Mouse (Mus musculus) hindbrain, postnatal 0 days (tissue): ENCODE data around the gene Gm20671. TPM values are rescaled to one million over a fixed set of nuclear protein-coding genes. Genes with fewer than 3 reads are reported as not detected.

Experiments used
- ATAC-seq: fragments of 200-750 bp; cut with Nextera tagmentation; 2 replicates; pipeline ENCODE4 v1.8.0; 2017; ENCODE audit warnings: mild to moderate bottlenecking, moderate TSS enrichment, moderate library complexity
- DNase-seq: peaks from one replicate; pipeline ENCODE4 v3.0.0-alpha.2; 2015; ENCODE audit warnings: low spot score
- H3K27ac ChIP-seq: fragments of 300-500 bp; sonication (generic); 2 replicates; pipeline ENCODE4 v1.5.1; 2014; ENCODE audit warnings: mild to moderate bottlenecking
- H3K27me3 ChIP-seq: fragments of 300-500 bp; sonication (generic); 2 replicates; pipeline ENCODE4 v1.6.1; 2014; ENCODE audit warnings: low read length, mixed read lengths; ENCODE audit not compliant: insufficient read depth
- H3K36me3 ChIP-seq: fragments of 300-500 bp; sonication (generic); 2 replicates; pipeline ENCODE4 v1.6.1; 2014; ENCODE audit warnings: low read length, mixed read lengths; ENCODE audit not compliant: insufficient read depth
- H3K4me1 ChIP-seq: fragments of 300-500 bp; sonication (generic); 2 replicates; pipeline ENCODE4 v1.6.1; 2014; ENCODE audit warnings: antibody characterized with exemption, low read length, mixed read lengths; ENCODE audit not compliant: insufficient read depth
- H3K4me2 ChIP-seq: fragments of 300-500 bp; sonication (generic); 2 replicates; pipeline ENCODE4 v1.6.1; 2014; ENCODE audit warnings: low read depth, mild to moderate bottlenecking, low read length, moderate library complexity, mixed read lengths
- H3K4me3 ChIP-seq: fragments of 300-500 bp; sonication (generic); 2 replicates; pipeline ENCODE4 v1.5.1; 2014; ENCODE audit warnings: low read length
- H3K9ac ChIP-seq: fragments of 300-500 bp; sonication (generic); replicated peaks from 2 replicates; pipeline ENCODE4 v1.6.1; 2014; ENCODE audit warnings: mild to moderate bottlenecking, low read length, moderate library complexity, mixed read lengths
- H3K9me3 ChIP-seq: fragments of 300-500 bp; sonication (generic); 2 replicates; pipeline ENCODE4 v1.6.1; 2016; ENCODE audit warnings: low read length, mixed read lengths
- CTCF ChIP-seq: IDR thresholded peaks from 2 replicates; pipeline ENCODE4 v1.5.1; 2016; ENCODE audit warnings: antibody characterized with exemption, control low read depth, low read depth
- WGBS: fragments of 180-500 bp; shearing (Covaris S2); extraction: QIAGEN DNeasy Blood & Tissue Kit; methylation state at CpG from one replicate; pipeline ENCODE4 v1.1.7; 2014; 5-methylcytosine and 5-hydroxymethylcytosine counted together
- polyA plus RNA-seq: library from polyadenylated mRNA; unstranded; fragments of >200 nt; fragmentation: Nextera tagmentation; extraction: Ambion mirVana; gene quantifications from 2 replicates; pipeline ENCODE4 v1.2.1, GENCODE M21; 2015
- total RNA-seq: library from RNA; depleted of rRNA; stranded (reverse); fragments of >200 nt; gene quantifications from 2 replicates; pipeline ENCODE4 v1.2.3, GENCODE M21; 2014

Gene Gm20671
- total and polyA plus RNA-seq, 2 experiments from 2014 or later: 5.6 TPM; not detected in 1

DNA sequence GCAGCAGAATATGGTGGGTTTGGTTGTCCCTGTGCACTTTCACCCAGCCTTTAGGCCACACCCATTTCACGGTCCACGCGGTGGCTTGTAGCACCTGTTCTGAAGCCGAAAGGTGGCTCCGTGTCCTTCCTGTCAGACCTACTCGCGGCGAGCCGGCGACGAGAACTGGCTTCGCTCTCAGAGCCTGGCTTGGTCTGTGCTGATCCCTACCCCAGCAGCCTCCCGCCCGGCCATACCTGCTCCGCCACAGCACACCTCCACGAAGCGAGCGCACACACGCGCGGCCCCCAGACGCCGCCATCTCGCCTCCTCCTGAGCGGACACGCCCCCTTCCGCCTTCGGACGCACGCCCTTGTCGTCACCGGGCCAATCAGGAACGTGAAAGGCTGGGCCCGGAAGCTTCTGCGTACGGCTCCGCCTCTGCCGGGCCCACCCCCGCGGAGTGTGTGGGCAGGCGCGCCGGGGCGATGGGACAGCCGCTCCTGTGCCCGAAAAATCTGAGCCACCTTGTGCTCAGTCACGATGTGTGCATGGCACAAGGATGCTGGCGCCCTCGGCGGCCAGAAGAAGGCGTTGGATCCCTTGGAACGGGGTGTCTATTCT is 41.5 kb downstream of the Gm20671 start, which contains the start of gene Pisd:
Gene Pisd (minus strand): TSS at position 334 of the 603 bp plus-strand sequence.
- H3K4me2 ChIP-seq: peak within 1 kb of the TSS; percentile 65
- 0 out of 2 replicates have a peak, but pooled peaks cover 4% of the 10 kb centered on the region for H3K36me3 ChIP-seq
- H3K27me3 ChIP-seq: no peaks in the 10 kb centered on the region
- no peaks in the 10 kb centered on the region for H3K4me1 ChIP-seq
- peak; percentile 100 for ATAC-seq
- under 1% methylated on average over 52 of the region's 52 CpGs for WGBS
- H3K9ac ChIP-seq: peak within 1 kb of the TSS; percentile 59
- H3K4me3 ChIP-seq: peak within 1 kb of the TSS; percentile 77
- DNase-seq: peak; percentile 98
- TF ChIP-seq CTCF: peak; percentile 70
- H3K27ac ChIP-seq: peak within 1 kb of the TSS; percentile 71
- no peaks in the 10 kb centered on the region for H3K9me3 ChIP-seq

DNA sequence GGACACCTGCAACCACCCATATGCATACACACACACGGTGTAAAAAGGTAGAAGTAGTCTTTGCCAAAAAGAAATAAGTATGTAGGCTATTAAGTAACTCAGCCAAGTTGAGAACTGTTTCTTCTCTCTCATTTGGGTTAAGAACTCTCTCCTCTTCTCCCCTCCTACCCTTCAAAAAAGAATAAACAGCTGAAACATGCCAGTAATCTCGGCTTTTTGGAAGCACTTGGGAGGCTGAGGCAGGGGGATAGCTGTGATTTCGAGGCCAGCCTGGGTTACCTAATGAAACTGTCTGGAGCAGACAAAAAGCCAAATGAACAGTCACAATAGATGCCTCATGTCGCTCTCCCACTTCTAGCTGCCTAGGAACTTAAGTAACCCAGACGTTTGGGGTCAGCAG is 42.2 kb downstream of the Gm20671 start:
- H3K4me3 ChIP-seq: peak overlapping the region; percentile 77
- WGBS: 26% methylated on average over 5 of the region's 5 CpGs
- peak overlapping the region; percentile 71; the same call in 1 of the 2 replicates for H3K27ac ChIP-seq
- no peaks in the 10 kb centered on the region for H3K9me3 ChIP-seq
- H3K4me1 ChIP-seq: no peaks in the 10 kb centered on the region
- peak overlapping the region; percentile 65 for H3K4me2 ChIP-seq
- TF ChIP-seq CTCF: no peak
- H3K36me3 ChIP-seq: 0 out of 2 replicates have a peak, but pooled peaks cover 4% of the 10 kb centered on the region
- H3K27me3 ChIP-seq: no peaks in the 10 kb centered on the region
- H3K9ac ChIP-seq: peak overlapping the region; percentile 59
- DNase-seq: no peak
- ATAC-seq: no peak

DNA sequence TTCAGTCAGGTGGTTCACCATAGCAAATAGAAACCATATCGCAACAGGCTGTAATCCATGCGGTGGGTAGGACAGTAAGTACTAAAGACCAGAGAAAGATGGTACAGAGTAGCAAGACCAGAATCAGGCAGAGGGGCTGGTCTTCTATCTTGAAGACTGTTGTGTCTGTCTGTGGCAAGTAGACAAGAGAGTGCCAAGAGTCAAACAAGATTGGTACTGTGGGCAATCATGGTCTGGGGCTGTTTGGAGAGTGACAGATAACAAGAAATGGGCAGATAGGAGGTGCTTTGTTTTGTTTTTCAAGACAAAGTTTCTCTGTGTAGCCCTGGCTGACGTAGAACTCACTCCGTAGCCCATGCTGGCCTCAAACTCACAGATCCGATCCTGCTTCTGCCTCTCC is 45.3 kb downstream of the Gm20671 start:
- 95% methylated on average over 5 of the region's 5 CpGs for WGBS
- Histone ChIP-seq H3K4me3 (no peak overlapping the region), H3K9ac (no peak overlapping the region), H3K4me2 (no peak overlapping the region), H3K4me1 (no peaks in the 10 kb centered on the region), H3K9me3 (no peaks in the 10 kb centered on the region), H3K27ac (no peak overlapping the region), H3K27me3 (no peaks in the 10 kb centered on the region), H3K36me3 (no peaks in the 10 kb centered on the region)
- TF ChIP-seq CTCF: no peak
- ATAC-seq (no peak), DNase-seq (no peak)

DNA sequence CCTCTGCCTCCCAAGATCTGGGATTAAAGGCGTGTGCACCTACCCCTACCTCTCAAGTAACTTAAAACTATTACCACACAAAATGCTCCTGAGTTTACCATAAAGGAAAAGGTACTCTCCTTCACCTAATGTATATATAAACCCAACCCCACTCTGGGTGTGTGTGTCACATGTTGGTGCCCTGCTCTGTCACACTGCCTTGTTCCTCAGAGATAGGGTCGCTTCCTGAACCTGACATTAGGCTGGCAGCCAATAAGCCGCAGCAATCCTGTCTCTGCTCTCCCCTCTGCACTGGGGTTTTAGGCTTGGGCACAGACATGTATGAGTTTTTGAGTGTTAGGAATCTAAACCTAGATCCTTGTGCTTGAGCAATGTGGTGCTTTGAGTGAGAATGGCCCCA is 48.7 kb downstream of the Gm20671 start:
- no peak for ATAC-seq
- no peak overlapping the region for H3K27ac ChIP-seq
- no peaks in the 10 kb centered on the region for H3K36me3 ChIP-seq
- H3K27me3 ChIP-seq: no peaks in the 10 kb centered on the region
- DNase-seq: no peak
- no peaks in the 10 kb centered on the region for H3K9me3 ChIP-seq
- no peak for TF ChIP-seq CTCF
- H3K4me2 ChIP-seq: no peak overlapping the region
- H3K4me3 ChIP-seq: no peak overlapping the region
- no peaks in the 10 kb centered on the region for H3K4me1 ChIP-seq
- WGBS: 89% methylated on average over 3 of the region's 3 CpGs
- no peak overlapping the region for H3K9ac ChIP-seq

DNA sequence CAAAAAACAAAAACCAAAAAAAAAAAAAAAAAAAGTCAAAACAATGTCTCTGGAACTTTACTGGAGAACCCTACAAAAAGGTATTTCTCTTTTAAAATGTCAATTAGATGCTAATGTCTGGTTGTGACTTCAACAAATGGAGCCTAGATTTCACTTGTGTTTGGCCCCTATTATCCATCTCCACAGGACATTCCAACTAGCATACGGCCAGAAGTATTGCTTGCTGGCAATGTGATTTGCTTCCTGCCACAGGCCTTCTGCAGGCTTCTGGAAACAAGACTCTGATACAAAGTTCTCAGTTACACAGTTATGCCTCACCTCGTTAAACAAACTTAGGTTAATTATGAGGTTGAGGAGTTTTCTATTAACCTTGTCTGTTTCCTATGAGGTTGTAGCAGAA is 54.5 kb downstream of the Gm20671 start:
- Histone ChIP-seq H3K36me3 (no peaks in the 10 kb centered on the region; the same call in 1 of the 2 replicates), H3K27ac (no peak overlapping the region), H3K4me3 (no peak overlapping the region), H3K27me3 (no peaks in the 10 kb centered on the region), H3K4me1 (no peaks in the 10 kb centered on the region), H3K4me2 (no peak overlapping the region), H3K9me3 (no peaks in the 10 kb centered on the region), H3K9ac (no peak overlapping the region)
- no peak for ATAC-seq
- no peak for TF ChIP-seq CTCF
- no peak for DNase-seq
- WGBS: 72% methylated on average over 2 of the region's 2 CpGs

DNA sequence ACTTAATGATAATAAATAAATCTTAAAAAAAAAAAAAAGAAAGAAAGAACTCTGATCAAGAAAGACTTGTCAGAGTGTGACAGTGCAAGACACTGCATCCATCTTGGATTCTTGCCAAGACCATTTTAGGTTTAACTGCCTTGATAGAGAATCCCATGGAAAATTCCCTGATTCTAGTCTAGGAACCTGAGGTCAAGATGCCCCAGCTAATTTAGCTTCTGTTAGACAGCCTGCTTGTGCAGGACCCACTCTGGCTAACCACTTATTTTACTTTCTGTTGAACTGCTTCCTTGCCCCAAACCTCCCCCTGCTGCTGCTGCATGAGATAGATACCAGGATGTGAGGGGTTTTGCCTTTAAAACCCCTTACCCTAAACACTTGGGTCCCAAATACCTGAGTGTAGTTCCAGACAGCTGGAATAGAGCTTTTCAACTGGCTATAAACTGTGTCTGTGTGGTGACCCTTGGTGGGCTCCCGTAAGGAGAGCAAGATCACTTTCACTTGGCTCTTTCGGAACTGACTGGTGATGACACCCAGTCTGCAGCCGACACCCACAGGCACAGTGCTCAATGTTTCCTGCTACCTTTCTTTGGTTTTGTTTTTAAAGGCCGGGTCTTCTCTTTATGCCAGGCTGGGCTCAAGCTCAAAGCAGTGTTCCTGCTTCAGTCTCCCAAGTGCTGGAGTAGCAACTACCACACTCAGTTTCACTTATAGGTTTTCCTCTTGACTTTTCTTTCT is 59.1 kb downstream of the Gm20671 start:
- H3K36me3 ChIP-seq: peaks cover 10% of the 10 kb centered on the region; the same call in 1 of the 2 replicates
- no peak for ATAC-seq
- H3K27me3 ChIP-seq: no peaks in the 10 kb centered on the region
- no peak for DNase-seq
- no peak overlapping the region for H3K4me2 ChIP-seq
- TF ChIP-seq CTCF: no peak
- no peaks in the 10 kb centered on the region for H3K4me1 ChIP-seq
- H3K9me3 ChIP-seq: no peaks in the 10 kb centered on the region
- WGBS: 91% methylated on average over 4 of the region's 4 CpGs
- no peak overlapping the region for H3K9ac ChIP-seq
- no peak overlapping the region for H3K4me3 ChIP-seq
- H3K27ac ChIP-seq: no peak overlapping the region

DNA sequence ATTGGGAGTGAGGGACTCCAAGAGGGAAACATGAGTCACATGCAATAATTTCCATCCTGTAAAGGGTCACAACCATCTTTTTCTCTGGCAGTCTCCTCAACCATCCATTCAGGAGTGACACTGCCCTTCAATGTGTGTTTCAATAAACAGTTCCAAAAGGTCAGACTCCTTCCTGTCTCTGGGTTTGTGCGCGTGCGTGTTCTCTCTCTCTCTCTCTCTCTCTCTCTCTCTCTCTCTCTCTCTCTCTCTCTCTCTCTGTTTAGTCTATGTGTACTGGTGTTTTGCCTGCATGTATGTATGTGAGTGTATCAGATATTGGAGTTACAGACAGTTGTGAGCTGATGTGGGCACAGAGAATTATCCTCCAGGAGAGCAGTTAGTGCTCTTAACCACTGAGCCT is 59.9 kb downstream of the Gm20671 start:
- H3K4me1 ChIP-seq: no peaks in the 10 kb centered on the region
- no peaks in the 10 kb centered on the region for H3K9me3 ChIP-seq
- 94% methylated on average over 3 of the region's 3 CpGs for WGBS
- peaks cover 10% of the 10 kb centered on the region; the same call in 1 of the 2 replicates for H3K36me3 ChIP-seq
- TF ChIP-seq CTCF: no peak
- H3K4me3 ChIP-seq: no peak overlapping the region
- ATAC-seq: no peak
- no peak overlapping the region for H3K4me2 ChIP-seq
- H3K27ac ChIP-seq: no peak overlapping the region
- H3K27me3 ChIP-seq: no peaks in the 10 kb centered on the region
- no peak overlapping the region for H3K9ac ChIP-seq
- no peak for DNase-seq
